Mouse (Mus musculus) heart, embryonic 16.5 days (tissue): Measurements from ENCODE around the gene Cacna1i. TPM values are rescaled to one million over a fixed set of nuclear protein-coding genes. Genes with fewer than 3 reads are reported as not detected.

Experiments used
- ATAC-seq: fragments of 200-750 bp; cut with Nextera tagmentation; replicated peaks from 2 replicates; pipeline ENCODE4 v1.8.0; 2017; ENCODE audit warnings: moderate number of reproducible peaks; ENCODE audit not compliant: insufficient read depth, low FRiP score; ENCODE audit errors: extremely low read depth
- H3K27ac ChIP-seq: fragments of 300-500 bp; sonication (generic); 2 replicates; pipeline ENCODE4 v1.5.1; 2014; ENCODE audit warnings: mild to moderate bottlenecking, low read length, control low read depth, moderate library complexity
- H3K27me3 ChIP-seq: fragments of 300-500 bp; sonication (generic); 2 replicates; pipeline ENCODE4 v1.6.1; 2014; ENCODE audit warnings: low read length, mixed read lengths; ENCODE audit not compliant: control insufficient read depth, insufficient read depth
- H3K36me3 ChIP-seq: fragments of 300-500 bp; sonication (generic); 2 replicates; pipeline ENCODE4 v1.6.1; 2014; ENCODE audit not compliant: control insufficient read depth, insufficient read depth
- H3K4me1 ChIP-seq: fragments of 300-500 bp; sonication (generic); 2 replicates; pipeline ENCODE4 v1.6.1; 2014; ENCODE audit warnings: low read length, mixed read lengths; ENCODE audit not compliant: control insufficient read depth, insufficient read depth
- H3K4me2 ChIP-seq: fragments of 300-500 bp; sonication (generic); 2 replicates; pipeline ENCODE4 v1.6.1; 2014; ENCODE audit warnings: low read depth, mild to moderate bottlenecking, control low read depth, low read length
- H3K4me3 ChIP-seq: fragments of 300-500 bp; sonication (generic); 2 replicates; pipeline ENCODE4 v1.5.1; 2014; ENCODE audit warnings: mild to moderate bottlenecking, control low read depth, low read length
- H3K9ac ChIP-seq: fragments of 300-500 bp; sonication (generic); 2 replicates; pipeline ENCODE4 v1.6.1; 2014; ENCODE audit warnings: low read length, control low read depth
- H3K9me3 ChIP-seq: fragments of 300-500 bp; sonication (generic); replicated peaks from 2 replicates; pipeline ENCODE4 v1.6.1; 2016; ENCODE audit warnings: low read length; ENCODE audit not compliant: control insufficient read depth
- WGBS: fragments of 180-500 bp; shearing (Covaris S2); extraction: QIAGEN DNeasy Blood & Tissue Kit; methylation state at CpG from one replicate; pipeline ENCODE4 v1.1.7; 2014; 5-methylcytosine and 5-hydroxymethylcytosine counted together
- polyA plus RNA-seq: library from polyadenylated mRNA; unstranded; fragments of >200 nt; fragmentation: Nextera tagmentation; extraction: Ambion mirVana; gene quantifications from 2 replicates; pipeline ENCODE4 v1.2.1, GENCODE M21; 2015

Cacna1i gene
- polyA plus RNA-seq, 1 experiment from 2014 or later: not detected

GRCm38 (mm10) chr15:80399451-80399850 lies 112.4 kb downstream of the Cacna1i start:
- no peak overlapping the region for H3K27ac ChIP-seq
- H3K27me3 ChIP-seq: 0 out of 2 replicates have a peak, but pooled peaks cover 5% of the 10 kb centered on the region
- H3K4me3 ChIP-seq: no peak overlapping the region
- WGBS: 68% methylated on average over 1 of the region's 1 CpGs
- H3K9me3 ChIP-seq: peaks cover 6% of the 10 kb centered on the region
- peaks cover 4% of the 10 kb centered on the region; the same call in 1 of the 2 replicates for H3K4me1 ChIP-seq
- no peak overlapping the region for H3K4me2 ChIP-seq
- ATAC-seq: no peak
- H3K36me3 ChIP-seq: no peaks in the 10 kb centered on the region
- no peak overlapping the region for H3K9ac ChIP-seq

DNA sequence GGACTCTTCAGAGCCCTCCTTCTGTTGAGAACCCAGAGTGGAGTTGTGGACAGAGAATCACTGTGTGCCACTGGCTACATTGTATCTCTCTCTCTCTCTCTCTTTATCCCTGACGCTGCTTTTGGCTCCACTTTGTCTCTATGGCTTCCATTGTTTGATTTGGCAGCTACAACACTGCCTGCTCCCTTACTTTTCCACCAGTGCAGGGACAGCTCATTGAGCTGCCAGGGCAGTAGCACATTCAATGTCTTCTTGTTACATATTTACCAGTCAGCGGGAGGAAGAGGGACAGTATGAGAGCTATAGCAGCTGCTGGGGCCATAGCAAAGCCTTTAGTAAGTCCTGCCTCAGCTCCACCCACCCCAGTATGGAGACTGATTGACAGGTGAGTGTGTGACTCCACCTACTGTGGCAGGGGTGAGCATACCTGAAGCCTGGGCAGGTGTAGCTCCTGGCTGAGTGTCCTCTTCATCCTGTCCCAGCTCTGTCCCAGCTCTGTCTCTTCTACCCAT lies 114.4 kb downstream of the Cacna1i start:
- WGBS: 36% methylated on average over 2 of the region's 2 CpGs
- no peak overlapping the region for H3K4me2 ChIP-seq
- ATAC-seq: no peak

DNA sequence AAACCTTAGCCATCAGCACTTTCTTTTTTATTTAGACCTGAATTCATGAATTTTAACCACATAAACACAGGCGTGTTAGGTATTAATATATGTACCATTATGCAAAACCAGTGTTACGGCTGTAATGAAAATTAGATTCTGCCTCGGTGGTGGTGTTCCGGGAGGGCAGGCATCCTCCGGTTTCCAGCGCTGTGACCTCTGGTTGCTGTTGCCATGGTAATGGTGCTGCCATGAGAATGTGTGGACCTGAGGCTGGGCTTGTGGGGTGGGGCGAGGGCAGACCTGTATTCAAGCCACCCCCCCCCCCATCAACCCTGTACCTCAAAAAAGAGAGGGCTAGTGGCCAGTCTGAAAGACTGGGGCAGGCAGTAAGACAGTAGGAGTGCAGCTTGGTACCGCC lies 114.9 kb downstream of the Cacna1i start:
- Histone ChIP-seq H3K27me3 (0 out of 2 replicates have a peak, but pooled peaks cover 5% of the 10 kb centered on the region), H3K4me3 (no peak overlapping the region), H3K9ac (no peak overlapping the region), H3K9me3 (peaks cover 8% of the 10 kb centered on the region), H3K4me1 (peaks cover 4% of the 10 kb centered on the region; the same call in 1 of the 2 replicates), H3K4me2 (no peak overlapping the region), H3K36me3 (no peaks in the 10 kb centered on the region), H3K27ac (no peak overlapping the region)
- 76% methylated on average over 8 of the region's 8 CpGs for WGBS
- no peak for ATAC-seq

More for the DNA sequence above, 114.4 kb downstream of the Cacna1i start:
- no peak overlapping the region for H3K4me3 ChIP-seq
- no peaks in the 10 kb centered on the region for H3K36me3 ChIP-seq
- no peak overlapping the region for H3K27ac ChIP-seq
- no peak overlapping the region for H3K9ac ChIP-seq
- H3K27me3 ChIP-seq: 0 out of 2 replicates have a peak, but pooled peaks cover 5% of the 10 kb centered on the region
- peaks cover 8% of the 10 kb centered on the region for H3K9me3 ChIP-seq
- peaks cover 4% of the 10 kb centered on the region; the same call in 1 of the 2 replicates for H3K4me1 ChIP-seq

DNA sequence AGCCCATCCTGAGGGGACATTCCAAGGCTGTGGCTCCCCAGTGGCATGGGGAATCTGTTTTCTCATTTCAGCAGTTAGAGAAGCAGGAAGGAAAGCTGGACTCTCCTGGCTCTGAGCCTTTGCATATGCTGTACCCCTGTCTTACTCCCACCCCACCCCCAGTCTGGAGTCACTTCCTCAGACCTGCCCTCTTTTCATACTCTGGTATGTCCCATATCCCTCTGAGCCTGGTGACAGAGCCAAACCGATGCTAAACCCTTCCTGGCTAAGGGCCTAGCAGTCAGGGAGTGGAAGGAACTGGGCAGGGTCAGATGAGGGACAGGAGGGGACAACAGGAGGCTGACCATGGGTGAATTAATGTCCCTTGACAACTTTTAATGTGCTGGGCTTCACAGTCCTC lies 120.8 kb downstream of the Cacna1i start:
- peak overlapping the region; percentile 63 for H3K27ac ChIP-seq
- no peak overlapping the region for H3K4me2 ChIP-seq
- no peaks in the 10 kb centered on the region for H3K36me3 ChIP-seq
- H3K27me3 ChIP-seq: no peaks in the 10 kb centered on the region
- no peak overlapping the region for H3K9ac ChIP-seq
- H3K4me1 ChIP-seq: no peaks in the 10 kb centered on the region
- 13% methylated on average over 1 of the region's 1 CpGs for WGBS
- ATAC-seq: peak; percentile 79
- H3K4me3 ChIP-seq: no peak overlapping the region
- peaks cover 4% of the 10 kb centered on the region for H3K9me3 ChIP-seq

- no peak for ATAC-seq
- no peak overlapping the region for H3K9ac ChIP-seq
- no peak overlapping the region for H3K4me2 ChIP-seq
- no peaks in the 10 kb centered on the region for H3K27me3 ChIP-seq
- 39% methylated on average over 7 of the region's 7 CpGs for WGBS
- no peak overlapping the region for H3K27ac ChIP-seq
- no peaks in the 10 kb centered on the region for H3K36me3 ChIP-seq
- no peaks in the 10 kb centered on the region for H3K9me3 ChIP-seq
- no peak overlapping the region for H3K4me3 ChIP-seq
- H3K4me1 ChIP-seq: peaks cover 2% of the 10 kb centered on the region; the same call in 1 of the 2 replicates
Observed at GRCm38 (mm10) chr15:80410661-80411060, 123.6 kb downstream of the Cacna1i start.

- no peak overlapping the region for H3K4me3 ChIP-seq
- no peaks in the 10 kb centered on the region for H3K9me3 ChIP-seq
- 67% methylated on average over 4 of the region's 4 CpGs for WGBS
- H3K27ac ChIP-seq: no peak overlapping the region
- no peaks in the 10 kb centered on the region for H3K36me3 ChIP-seq
- no peaks in the 10 kb centered on the region for H3K27me3 ChIP-seq
- peaks cover 2% of the 10 kb centered on the region; the same call in 1 of the 2 replicates for H3K4me1 ChIP-seq
- no peak for ATAC-seq
- no peak overlapping the region for H3K4me2 ChIP-seq
- no peak overlapping the region for H3K9ac ChIP-seq
Observed at GRCm38 (mm10) chr15:80413070-80413469, 126.0 kb downstream of the Cacna1i start.

DNA sequence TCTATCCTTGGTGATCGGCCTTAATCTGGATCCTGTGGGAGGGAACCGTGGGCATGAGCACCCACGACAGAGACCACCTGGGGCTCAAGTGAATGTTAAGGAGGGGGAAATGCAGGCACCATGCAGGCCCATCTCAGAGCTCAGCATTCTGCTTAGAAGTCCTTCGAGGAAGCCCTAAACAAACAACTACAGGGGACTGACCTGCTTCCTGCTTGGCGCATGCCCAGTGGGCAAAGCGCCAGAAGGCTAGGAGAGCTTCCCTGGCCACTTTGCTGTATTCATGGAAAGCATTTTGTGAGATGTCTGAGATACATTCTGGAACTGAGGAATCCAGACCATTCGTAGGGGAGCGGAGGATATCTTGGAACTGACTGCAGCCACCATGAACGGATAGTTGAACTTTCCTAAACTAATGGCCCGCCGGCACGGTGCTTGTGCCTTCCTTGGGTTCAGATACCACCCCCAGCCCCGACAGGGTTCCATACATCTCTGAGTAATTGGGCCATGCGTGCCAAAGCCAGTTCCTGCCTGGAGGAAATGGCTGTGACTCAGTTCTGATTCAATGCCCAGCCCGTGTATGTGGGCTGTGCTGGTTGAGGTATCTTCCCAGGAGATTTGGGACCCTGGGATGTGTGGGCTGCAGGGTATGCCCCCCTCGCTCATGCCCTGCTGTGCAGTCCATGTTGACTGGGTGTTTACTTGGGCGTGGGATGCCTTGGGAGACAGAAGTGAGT lies 127.1 kb downstream of the Cacna1i start:
- no peaks in the 10 kb centered on the region for H3K36me3 ChIP-seq
- H3K4me3 ChIP-seq: no peak overlapping the region
- H3K9ac ChIP-seq: no peak overlapping the region
- H3K9me3 ChIP-seq: no peaks in the 10 kb centered on the region
- WGBS: 60% methylated on average over 17 of the region's 17 CpGs
- H3K27me3 ChIP-seq: no peaks in the 10 kb centered on the region
- H3K27ac ChIP-seq: no peak overlapping the region
- H3K4me2 ChIP-seq: no peak overlapping the region
- no peak; the same call in 1 of the 2 replicates for ATAC-seq
- peaks cover 2% of the 10 kb centered on the region; the same call in 1 of the 2 replicates for H3K4me1 ChIP-seq

DNA sequence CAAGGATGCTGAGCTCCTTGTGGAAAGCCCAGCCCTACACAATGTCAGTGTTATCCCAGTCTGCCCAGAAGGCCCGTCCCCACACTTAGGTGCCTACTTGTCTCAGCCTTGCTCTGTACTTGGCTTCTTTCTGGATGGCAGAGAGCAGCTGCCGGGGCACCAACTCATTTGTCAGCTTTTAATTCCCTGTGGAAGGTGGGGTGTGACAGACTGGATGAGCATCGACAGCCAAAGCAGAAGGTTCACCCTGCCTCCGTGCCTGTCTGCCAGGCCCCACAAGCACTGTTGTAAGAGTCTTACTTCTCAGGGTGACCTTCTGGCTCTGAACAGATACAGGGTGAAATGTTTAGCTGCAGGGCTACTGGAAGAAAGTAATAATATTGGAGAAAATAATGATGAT lies 128.1 kb downstream of the Cacna1i start:
- no peaks in the 10 kb centered on the region for H3K9me3 ChIP-seq
- H3K4me3 ChIP-seq: no peak overlapping the region
- H3K27me3 ChIP-seq: no peaks in the 10 kb centered on the region
- 76% methylated on average over 4 of the region's 4 CpGs for WGBS
- H3K4me2 ChIP-seq: no peak overlapping the region
- no peak overlapping the region for H3K9ac ChIP-seq
- H3K27ac ChIP-seq: no peak overlapping the region
- H3K4me1 ChIP-seq: peaks cover 2% of the 10 kb centered on the region; the same call in 1 of the 2 replicates
- H3K36me3 ChIP-seq: no peaks in the 10 kb centered on the region
- ATAC-seq: no peak

DNA sequence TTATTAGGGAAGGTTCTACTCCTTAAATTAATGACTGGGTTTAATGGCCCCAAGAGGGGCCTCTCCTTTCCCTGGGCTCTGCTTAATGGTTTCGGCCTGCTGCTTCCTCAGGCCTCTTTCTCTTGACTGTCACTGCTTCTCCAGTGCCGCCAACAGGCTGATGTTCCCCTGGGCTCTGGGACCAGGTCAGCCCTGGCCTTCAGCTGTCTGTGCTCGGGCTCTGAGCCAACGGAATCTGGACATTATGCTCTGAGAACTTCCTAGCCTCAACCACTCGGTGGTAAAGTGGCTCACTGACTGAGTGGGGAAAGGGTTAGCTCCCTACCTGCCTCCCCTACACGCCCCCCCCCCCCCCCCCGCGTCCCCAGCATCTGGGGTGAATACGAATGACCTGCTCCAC lies 130.0 kb downstream of the Cacna1i start:
- 56% methylated on average over 9 of the region's 9 CpGs for WGBS
- no peak overlapping the region for H3K4me3 ChIP-seq

More for the DNA sequence above, 130.0 kb downstream of the Cacna1i start:
- no peak overlapping the region for H3K4me2 ChIP-seq
- no peaks in the 10 kb centered on the region for H3K36me3 ChIP-seq
- peaks cover 2% of the 10 kb centered on the region; the same call in 1 of the 2 replicates for H3K4me1 ChIP-seq
- no peak for ATAC-seq
- no peaks in the 10 kb centered on the region for H3K27me3 ChIP-seq
- H3K9me3 ChIP-seq: no peaks in the 10 kb centered on the region
- no peak overlapping the region for H3K9ac ChIP-seq
- H3K27ac ChIP-seq: no peak overlapping the region
